Mouse (Mus musculus) intestine, postnatal 0 days (tissue): ENCODE measurements around the gene Fdxacb1. TPM values are rescaled to one million over a fixed set of nuclear protein-coding genes. Genes with fewer than 3 reads are reported as not detected.

Source experiments
- ATAC-seq: fragments of 200-750 bp; cut with Nextera tagmentation; 2 replicates; pipeline ENCODE4 v1.8.0; 2017; ENCODE audit warnings: mild to moderate bottlenecking, moderate TSS enrichment, moderate library complexity
- H3K27ac ChIP-seq: fragments of 300-500 bp; sonication (generic); 2 replicates; pipeline ENCODE4 v1.5.1; 2014; ENCODE audit warnings: mild to moderate bottlenecking, low read depth, low read length, moderate library complexity
- H3K27me3 ChIP-seq: fragments of 300-500 bp; sonication (generic); replicated peaks from 2 replicates; pipeline ENCODE4 v1.6.1; 2014; ENCODE audit warnings: low read length, mixed read lengths; ENCODE audit not compliant: control insufficient read depth, insufficient read depth
- H3K36me3 ChIP-seq: fragments of 300-500 bp; sonication (generic); 2 replicates; pipeline ENCODE4 v1.6.1; 2014; ENCODE audit warnings: mild to moderate bottlenecking, moderate library complexity; ENCODE audit not compliant: control insufficient read depth, insufficient read depth
- H3K4me1 ChIP-seq: fragments of 300-500 bp; sonication (generic); replicated peaks from 2 replicates; pipeline ENCODE4 v1.6.1; 2014; ENCODE audit warnings: antibody characterized with exemption, low read length, mixed read lengths; ENCODE audit not compliant: control insufficient read depth, insufficient read depth
- H3K4me2 ChIP-seq: fragments of 300-500 bp; sonication (generic); replicated peaks from 2 replicates; pipeline ENCODE4 v1.6.1; 2014; ENCODE audit warnings: low read depth, mild to moderate bottlenecking, moderate library complexity
- H3K4me3 ChIP-seq: fragments of 300-500 bp; sonication (generic); 2 replicates; pipeline ENCODE4 v1.5.1; 2014; ENCODE audit warnings: low read depth, low read length
- H3K9ac ChIP-seq: fragments of 300-500 bp; sonication (generic); 2 replicates; pipeline ENCODE4 v1.6.1; 2014; ENCODE audit warnings: mild to moderate bottlenecking, low read depth, low read length
- H3K9me3 ChIP-seq: fragments of 300-500 bp; sonication (generic); 2 replicates; pipeline ENCODE4 v1.6.1; 2016; ENCODE audit warnings: mixed run types; ENCODE audit not compliant: control insufficient read depth
- CTCF ChIP-seq: sonication (generic); IDR thresholded peaks from 2 replicates; pipeline ENCODE4 v1.5.1; 2016; ENCODE audit warnings: low read depth, mild to moderate bottlenecking, control low read depth, antibody characterized with exemption, moderate library complexity
- WGBS: fragments of 180-500 bp; shearing (Covaris S2); extraction: QIAGEN DNeasy Blood & Tissue Kit; methylation state at CpG from one replicate; pipeline ENCODE4 v1.1.7; 2014; 5-methylcytosine and 5-hydroxymethylcytosine counted together
- polyA plus RNA-seq: library from polyadenylated mRNA; unstranded; fragments of >200 nt; fragmentation: Nextera tagmentation; extraction: Ambion mirVana; gene quantifications from 2 replicates; pipeline ENCODE4 v1.2.1, GENCODE M21; 2015

The Fdxacb1 gene
- polyA plus RNA-seq, 1 experiment from 2014 or later = 6.1 TPM

DNA sequence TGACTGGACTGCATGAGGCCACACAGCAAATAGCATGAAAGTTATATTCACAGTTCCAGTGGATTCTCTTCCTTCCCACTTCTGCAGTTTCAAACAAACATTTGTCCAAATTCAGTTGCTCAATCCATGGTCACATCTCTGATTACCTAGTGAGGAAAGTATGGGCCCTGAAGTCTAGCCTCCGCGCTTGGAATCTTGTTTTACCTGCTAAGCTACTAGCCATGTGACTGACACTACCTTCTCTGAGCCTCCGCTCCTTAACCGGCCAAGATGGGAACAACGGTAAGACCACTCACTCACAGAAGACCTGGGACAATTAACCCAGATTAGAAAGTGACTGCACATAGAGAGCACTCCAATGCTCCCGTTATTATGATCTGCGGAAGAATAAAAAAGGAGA is 22.2 kb upstream of the Fdxacb1 start:
- Histone ChIP-seq H3K4me3 (peak overlapping the region; percentile 56), H3K9ac (peak overlapping the region; percentile 72), H3K36me3 (peaks cover 4% of the 10 kb centered on the region; the same call in 1 of the 2 replicates), H3K27me3 (no peaks in the 10 kb centered on the region), H3K4me1 (0 out of 2 replicates have a peak, but pooled peaks cover 3% of the 10 kb centered on the region), H3K4me2 (peak overlapping the region; percentile 76), H3K9me3 (no peaks in the 10 kb centered on the region), H3K27ac (peak overlapping the region; percentile 96)
- no peak for TF ChIP-seq CTCF
- ATAC-seq = peak; percentile 45; the same call in 1 of the 2 replicates
- 7% methylated on average over 7 of the region's 7 CpGs for WGBS

DNA sequence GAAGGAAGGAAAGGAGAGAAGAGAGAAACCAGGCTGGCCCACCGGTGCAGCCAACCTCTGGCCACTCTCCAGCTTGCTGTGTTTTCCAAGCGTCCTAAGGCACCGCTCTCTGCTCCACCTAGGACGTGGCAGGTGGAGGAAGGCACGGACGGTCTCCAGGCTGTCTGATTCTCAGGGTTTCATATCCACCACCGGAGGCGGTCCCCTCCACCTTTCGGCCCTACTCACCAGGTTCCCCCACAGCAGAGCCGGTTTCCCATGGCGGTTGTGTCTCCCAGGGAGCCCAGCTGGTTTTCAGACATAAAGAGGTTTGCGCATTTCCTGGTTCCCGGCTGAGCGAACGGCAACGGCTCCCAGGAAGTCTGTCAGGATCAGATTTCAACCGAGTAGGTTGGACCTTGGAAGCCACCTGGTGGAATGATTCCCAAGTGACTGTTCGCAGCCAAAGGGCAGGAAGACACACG is 21.8 kb upstream of the Fdxacb1 start, which contains the start of gene 2310030G06Rik:
Gene 2310030G06Rik, minus strand, starts transcription at position 323 of the 464 bp plus-strand sequence.
- WGBS = under 1% methylated on average over 19 of the region's 19 CpGs
- H3K4me1 ChIP-seq = 0 out of 2 replicates have a peak, but pooled peaks cover 3% of the 10 kb centered on the region
- H3K4me2 ChIP-seq = peak within 1 kb of the TSS; percentile 76
- no peaks in the 10 kb centered on the region for H3K36me3 ChIP-seq
- H3K9me3 ChIP-seq = no peaks in the 10 kb centered on the region
- peak; percentile 64 for TF ChIP-seq CTCF
- H3K4me3 ChIP-seq = peak within 1 kb of the TSS; percentile 56
- peak within 1 kb of the TSS; percentile 72 for H3K9ac ChIP-seq
- no peaks in the 10 kb centered on the region for H3K27me3 ChIP-seq
- peak; percentile 88 for ATAC-seq
- peak within 1 kb of the TSS; percentile 96 for H3K27ac ChIP-seq

DNA sequence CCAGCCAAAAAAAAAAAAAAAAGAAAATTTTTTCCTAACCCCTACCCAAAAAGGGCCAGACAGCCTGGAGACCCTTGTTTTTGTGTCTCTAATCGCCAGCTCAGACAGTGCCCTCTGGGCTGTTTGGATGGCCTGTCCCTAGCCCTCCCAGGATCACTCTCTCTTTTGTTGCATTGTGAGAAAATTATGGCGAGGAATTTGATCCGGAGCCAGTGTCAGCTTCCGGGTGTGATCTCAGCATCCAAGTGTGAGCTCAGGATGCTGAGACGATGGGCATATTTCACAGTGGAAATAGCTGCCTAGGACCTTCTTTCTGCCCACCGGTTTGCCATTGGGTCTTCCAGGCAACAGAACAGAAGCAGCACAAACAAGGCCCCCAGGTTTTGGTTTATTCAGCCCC is 17.3 kb upstream of the Fdxacb1 start:
- no peak overlapping the region for H3K4me3 ChIP-seq
- no peak for TF ChIP-seq CTCF
- no peak overlapping the region for H3K9ac ChIP-seq
- H3K9me3 ChIP-seq = no peaks in the 10 kb centered on the region
- 79% methylated on average over 6 of the region's 6 CpGs for WGBS
- H3K27me3 ChIP-seq = no peaks in the 10 kb centered on the region
- H3K27ac ChIP-seq = no peak overlapping the region
- ATAC-seq = no peak
- H3K36me3 ChIP-seq = no peaks in the 10 kb centered on the region
- H3K4me2 ChIP-seq = no peak overlapping the region
- 0 out of 2 replicates have a peak, but pooled peaks cover 3% of the 10 kb centered on the region for H3K4me1 ChIP-seq

DNA sequence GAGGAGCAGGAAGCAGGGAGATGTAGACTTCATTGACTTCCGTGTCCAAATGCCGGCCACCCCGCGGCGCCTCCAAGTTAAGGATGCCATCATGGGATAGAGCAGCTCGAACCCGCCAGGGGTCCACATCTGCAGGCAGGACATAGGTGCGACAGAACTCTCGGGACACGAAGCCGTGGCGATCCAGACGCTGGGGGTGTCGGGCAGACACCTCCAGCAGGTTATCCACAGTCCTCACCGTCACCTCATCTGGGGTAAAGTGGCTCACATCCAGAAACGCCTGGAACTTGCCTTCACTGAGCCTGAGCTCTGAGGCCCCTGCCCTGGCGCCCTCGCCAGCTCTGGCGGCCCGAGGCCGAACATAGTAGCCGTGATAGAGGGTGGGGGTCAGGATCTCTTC is 16.7 kb upstream of the Fdxacb1 start, which contains the start of gene Cryab:
Gene Cryab, plus strand, starts transcription at position 3 of the 400 bp plus-strand sequence.
- H3K9me3 ChIP-seq = no peaks in the 10 kb centered on the region
- 0 out of 2 replicates have a peak, but pooled peaks cover 3% of the 10 kb centered on the region for H3K4me1 ChIP-seq
- WGBS = 76% methylated on average over 22 of the region's 22 CpGs
- H3K27ac ChIP-seq = peak within 1 kb of the TSS; percentile 57; the same call in 1 of the 2 replicates
- H3K36me3 ChIP-seq = no peaks in the 10 kb centered on the region
- H3K4me2 ChIP-seq = peak within 1 kb of the TSS; percentile 35
- peak within 1 kb of the TSS; percentile 9; the same call in 1 of the 2 replicates for H3K4me3 ChIP-seq
- H3K27me3 ChIP-seq = no peaks in the 10 kb centered on the region
- ATAC-seq = no peak
- 0 out of 2 replicates have a peak within 1 kb of the TSS, but pooled peaks have one; percentile 11 for H3K9ac ChIP-seq
- TF ChIP-seq CTCF = no peak

DNA sequence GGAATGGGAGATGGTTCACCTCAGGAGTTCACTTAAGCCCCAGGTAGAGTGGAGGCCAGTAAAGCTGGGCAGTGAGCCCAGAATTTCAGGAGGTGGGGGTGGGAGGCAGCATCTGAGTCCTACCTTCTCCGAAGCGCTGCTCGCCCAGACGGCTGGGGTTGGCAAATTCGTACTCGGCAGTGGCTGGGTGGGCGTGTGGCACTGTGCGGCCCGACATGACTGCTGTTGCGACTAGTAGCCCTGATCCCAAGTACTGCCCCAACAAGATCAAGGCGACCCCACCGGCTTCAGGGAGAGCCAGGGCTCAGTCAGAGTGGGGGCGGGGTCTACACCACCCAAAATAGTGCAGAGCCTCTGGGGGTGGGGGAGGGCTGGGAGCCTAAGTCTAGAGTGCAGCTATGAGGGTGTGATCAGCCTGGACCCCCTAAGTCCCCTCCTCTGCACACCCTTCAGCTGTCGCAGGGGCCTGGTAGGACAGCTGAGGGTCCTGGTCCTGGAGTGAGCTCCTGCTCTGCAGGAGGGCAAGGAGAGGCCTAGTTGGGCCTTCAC is 15.9 kb upstream of the Fdxacb1 start, which contains the start of gene Hspb2:
Gene Hspb2, minus strand, starts transcription at position 301 of the 549 bp plus-strand sequence.
- ATAC-seq = no peak
- Histone ChIP-seq H3K4me3 (peak within 1 kb of the TSS; percentile 21), H3K9me3 (no peaks in the 10 kb centered on the region), H3K4me2 (peak within 1 kb of the TSS; percentile 35), H3K9ac (0 out of 2 replicates have a peak within 1 kb of the TSS, but pooled peaks have one; percentile 11), H3K27me3 (no peaks in the 10 kb centered on the region), H3K36me3 (no peaks in the 10 kb centered on the region), H3K27ac (peak within 1 kb of the TSS; percentile 57; the same call in 1 of the 2 replicates), H3K4me1 (0 out of 2 replicates have a peak, but pooled peaks cover 3% of the 10 kb centered on the region)
- TF ChIP-seq CTCF = no peak
- WGBS = 64% methylated on average over 14 of the region's 14 CpGs
